Mouse (Mus musculus): ENCODE measurements around the gene Mael. TPM values are rescaled to one million over a fixed set of nuclear protein-coding genes. Genes with fewer than 3 reads are reported as not detected.

The Mael gene
- polyA plus RNA-seq, 1 experiment, result not detected

DNA sequence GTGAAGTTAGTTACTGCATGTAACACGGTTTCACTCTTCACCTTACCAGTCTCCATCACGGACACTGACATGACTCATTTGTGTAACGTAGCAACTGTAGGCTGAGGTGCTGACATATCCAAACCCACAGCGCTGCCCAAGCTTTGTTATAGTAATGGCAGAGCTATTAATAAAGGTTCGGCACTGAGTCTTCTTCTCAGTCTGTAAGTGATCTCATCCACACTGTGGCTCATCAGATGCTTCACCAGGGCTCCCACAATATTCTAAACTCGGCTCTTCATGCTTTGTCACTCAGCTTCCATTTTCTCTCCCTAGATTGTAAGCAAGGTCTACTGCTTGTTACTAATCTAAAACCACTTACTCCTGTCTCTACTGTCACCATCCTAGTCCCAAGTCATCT lies 29.2 kb downstream of the Mael start:
- Histone ChIP-seq H3K27me3 (ENCODE audit: control insufficient read depth, insufficient read depth, low read length) (no peaks in the 10 kb centered on the region), H3K4me3 (ENCODE audit: low read depth, low read length) (no peak overlapping the region), H3K36me3 (ENCODE audit: control insufficient read depth, insufficient read depth, low read length) (no peaks in the 10 kb centered on the region), H3K27ac (ENCODE audit: insufficient read depth, low read depth, low read length) (no peak overlapping the region), H3K4me1 (ENCODE audit: control insufficient read depth, insufficient read depth, insufficient read length, low read length) (no peaks in the 10 kb centered on the region)
- TF ChIP-seq CTCF (IDR thresholded peaks at IDR 0.05; ENCODE audit: extremely low read depth, insufficient read length, insufficient replicate concordance, low read depth, low read length) (no peak), POLR2A (IDR thresholded peaks at IDR 0.05; ENCODE audit: low read depth, low read length) (no peak)
- WGBS, result 81% methylated on average over 6 of the region's 6 CpGs

DNA sequence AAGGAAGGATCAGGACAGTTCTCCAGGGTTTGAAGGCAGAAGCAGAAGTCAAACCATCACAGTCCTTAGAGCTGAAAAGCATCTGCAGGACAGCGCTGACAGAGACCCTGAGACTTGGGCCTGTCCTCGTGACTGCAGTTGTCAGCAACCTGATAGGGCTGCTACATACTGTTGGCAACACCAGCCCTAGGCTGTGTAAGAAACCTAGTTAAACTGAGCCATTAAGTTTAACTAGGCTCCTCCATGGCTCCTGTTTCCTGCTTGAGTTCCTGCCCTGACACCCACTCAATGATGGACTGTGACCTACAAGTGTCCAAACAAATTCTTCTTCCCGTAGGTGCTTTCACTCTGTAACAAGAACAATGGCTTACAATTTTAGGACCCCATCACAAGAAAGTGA lies 33.4 kb downstream of the Mael start:
- no peak for TF ChIP-seq POLR2A (IDR thresholded peaks at IDR 0.05; ENCODE audit: low read depth, low read length)
- TF ChIP-seq CTCF (IDR thresholded peaks at IDR 0.05; ENCODE audit: extremely low read depth, insufficient read length, insufficient replicate concordance, low read depth, low read length), result no peak
- H3K36me3 ChIP-seq (ENCODE audit: control insufficient read depth, insufficient read depth, low read length), result no peaks in the 10 kb centered on the region
- H3K4me1 ChIP-seq (ENCODE audit: control insufficient read depth, insufficient read depth, insufficient read length, low read length), result no peaks in the 10 kb centered on the region
- no peak overlapping the region for H3K4me3 ChIP-seq (ENCODE audit: low read depth, low read length)
- 69% methylated on average over 3 of the region's 3 CpGs for WGBS
- no peaks in the 10 kb centered on the region for H3K27me3 ChIP-seq (ENCODE audit: control insufficient read depth, insufficient read depth, low read length)
- H3K27ac ChIP-seq (ENCODE audit: insufficient read depth, low read depth, low read length), result no peak overlapping the region

DNA sequence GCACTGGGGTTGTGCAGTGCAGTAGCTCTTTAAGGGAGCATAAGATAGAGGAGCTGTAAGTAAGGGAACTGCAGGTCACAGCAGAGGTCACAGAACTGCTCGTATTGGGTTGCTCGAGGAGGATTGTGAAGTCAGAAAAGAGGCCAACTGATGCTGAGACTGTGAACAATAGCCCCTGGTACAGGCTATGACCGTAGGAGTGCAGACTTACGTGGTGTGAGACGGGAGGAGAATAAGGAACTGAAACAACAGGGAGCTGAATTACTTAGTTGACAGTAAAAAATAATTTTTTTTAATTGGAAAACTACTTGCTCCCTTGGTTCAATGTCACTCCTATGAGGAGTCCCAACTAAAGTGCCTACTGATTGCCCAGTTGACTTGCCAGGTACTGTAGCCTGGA lies 34.4 kb downstream of the Mael start:
- Histone ChIP-seq H3K4me1 (ENCODE audit: control insufficient read depth, insufficient read depth, insufficient read length, low read length) (no peaks in the 10 kb centered on the region), H3K4me3 (ENCODE audit: low read depth, low read length) (no peak overlapping the region), H3K27me3 (ENCODE audit: control insufficient read depth, insufficient read depth, low read length) (no peaks in the 10 kb centered on the region), H3K27ac (ENCODE audit: insufficient read depth, low read depth, low read length) (no peak overlapping the region), H3K36me3 (ENCODE audit: control insufficient read depth, insufficient read depth, low read length) (no peaks in the 10 kb centered on the region)
- TF ChIP-seq CTCF (IDR thresholded peaks at IDR 0.05; ENCODE audit: extremely low read depth, insufficient read length, insufficient replicate concordance, low read depth, low read length) (no peak), POLR2A (IDR thresholded peaks at IDR 0.05; ENCODE audit: low read depth, low read length) (no peak)
- 56% methylated on average over 5 of the region's 5 CpGs for WGBS

DNA sequence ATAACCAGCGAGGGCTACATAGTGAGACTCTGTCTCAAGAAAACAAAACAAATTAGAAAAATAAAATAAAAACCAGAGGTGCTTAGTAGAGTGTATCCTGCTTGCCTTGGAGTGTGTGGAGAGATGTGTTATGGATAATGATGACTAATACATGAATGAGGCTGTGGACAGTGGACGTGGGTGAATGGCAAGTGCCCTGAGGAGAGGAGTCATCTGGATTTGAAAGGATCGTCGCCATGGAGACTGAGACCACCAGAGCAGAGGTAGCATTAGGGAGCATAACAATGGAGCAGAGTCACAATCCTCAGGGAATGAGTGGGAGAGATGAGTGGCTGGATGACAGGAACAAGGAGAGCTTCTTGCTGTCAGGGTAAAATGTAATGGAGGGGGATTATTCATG lies 48.7 kb downstream of the Mael start:
- H3K36me3 ChIP-seq (ENCODE audit: control insufficient read depth, insufficient read depth, low read length), result no peaks in the 10 kb centered on the region
- TF ChIP-seq CTCF (IDR thresholded peaks at IDR 0.05; ENCODE audit: extremely low read depth, insufficient read length, insufficient replicate concordance, low read depth, low read length) (no peak), POLR2A (IDR thresholded peaks at IDR 0.05; ENCODE audit: low read depth, low read length) (no peak)
- WGBS, result 85% methylated on average over 4 of the region's 4 CpGs
- no peaks in the 10 kb centered on the region for H3K4me1 ChIP-seq (ENCODE audit: control insufficient read depth, insufficient read depth, insufficient read length, low read length)
- H3K4me3 ChIP-seq (ENCODE audit: low read depth, low read length), result no peak overlapping the region
- no peaks in the 10 kb centered on the region for H3K27me3 ChIP-seq (ENCODE audit: control insufficient read depth, insufficient read depth, low read length)
- H3K27ac ChIP-seq (ENCODE audit: insufficient read depth, low read depth, low read length), result no peak overlapping the region

- H3K27me3 ChIP-seq (ENCODE audit: control insufficient read depth, insufficient read depth, low read length), result no peaks in the 10 kb centered on the region
- H3K27ac ChIP-seq (ENCODE audit: insufficient read depth, low read depth, low read length), result no peak overlapping the region
- no peaks in the 10 kb centered on the region for H3K4me1 ChIP-seq (ENCODE audit: control insufficient read depth, insufficient read depth, insufficient read length, low read length)
- H3K4me3 ChIP-seq (ENCODE audit: low read depth, low read length), result no peak overlapping the region
- WGBS, result 82% methylated on average over 5 of the region's 5 CpGs
- no peak for TF ChIP-seq POLR2A (IDR thresholded peaks at IDR 0.05; ENCODE audit: low read depth, low read length)
- TF ChIP-seq CTCF (IDR thresholded peaks at IDR 0.05; ENCODE audit: extremely low read depth, insufficient read length, insufficient replicate concordance, low read depth, low read length), result no peak
- no peaks in the 10 kb centered on the region for H3K36me3 ChIP-seq (ENCODE audit: control insufficient read depth, insufficient read depth, low read length)
These were observed 53.2 kb downstream of the Mael start for GRCm38 (mm10) chr1:166185357-166185756.

DNA sequence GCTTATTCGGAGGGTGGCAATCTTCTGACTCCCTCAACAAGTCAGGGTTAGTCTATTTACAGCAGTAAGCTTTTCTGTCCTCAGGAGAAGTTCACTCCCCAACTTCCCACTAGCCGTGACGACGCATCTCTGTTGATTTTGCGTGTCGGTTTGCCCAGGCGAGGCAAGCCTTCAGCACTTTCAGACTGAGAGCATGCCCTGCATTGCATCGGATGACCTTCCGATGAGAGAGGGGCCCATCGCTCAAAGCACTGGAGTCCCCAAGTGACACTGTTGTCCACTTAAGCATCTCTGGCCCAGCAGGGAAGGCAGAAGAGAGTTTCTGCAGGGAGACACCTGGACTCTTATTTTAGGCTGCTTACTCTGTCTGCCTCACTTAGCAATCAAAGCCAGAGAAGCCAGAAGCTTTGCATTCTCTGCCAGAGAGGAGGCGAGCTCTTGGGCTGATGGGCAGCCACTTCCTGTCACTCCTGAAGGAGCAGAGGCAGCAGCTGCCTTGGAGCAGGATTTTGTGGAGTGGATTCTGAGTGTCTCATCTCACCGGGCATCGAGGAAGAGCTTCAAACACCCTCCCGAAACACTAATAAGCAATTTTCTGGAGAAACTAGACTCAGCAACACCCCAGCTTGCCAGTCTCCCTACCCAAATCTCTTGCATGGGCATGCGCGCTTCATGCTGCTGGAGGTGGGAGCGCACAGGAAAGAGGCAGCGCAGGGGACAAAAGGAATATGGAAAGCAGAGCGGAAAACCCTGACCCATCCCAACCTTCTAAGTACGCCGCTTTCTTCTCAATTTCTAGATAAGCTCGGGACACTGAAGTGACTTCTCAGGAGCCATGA lies 53.9 kb downstream of the Mael start:
- H3K36me3 ChIP-seq (ENCODE audit: control insufficient read depth, insufficient read depth, low read length), result no peaks in the 10 kb centered on the region
- TF ChIP-seq POLR2A (IDR thresholded peaks at IDR 0.05; ENCODE audit: low read depth, low read length) (no peak), CTCF (IDR thresholded peaks at IDR 0.05; ENCODE audit: extremely low read depth, insufficient read length, insufficient replicate concordance, low read depth, low read length) (no peak)
- H3K4me3 ChIP-seq (ENCODE audit: low read depth, low read length), result no peak overlapping the region
- H3K27ac ChIP-seq (ENCODE audit: insufficient read depth, low read depth, low read length), result no peak overlapping the region
- no peaks in the 10 kb centered on the region for H3K4me1 ChIP-seq (ENCODE audit: control insufficient read depth, insufficient read depth, insufficient read length, low read length)
- H3K27me3 ChIP-seq (ENCODE audit: control insufficient read depth, insufficient read depth, low read length), result no peaks in the 10 kb centered on the region
- WGBS, result 77% methylated on average over 22 of the region's 22 CpGs

- H3K4me3 ChIP-seq (ENCODE audit: low read depth, low read length), result no peak overlapping the region
- H3K4me1 ChIP-seq (ENCODE audit: control insufficient read depth, insufficient read depth, insufficient read length, low read length), result no peaks in the 10 kb centered on the region
- no peak overlapping the region for H3K27ac ChIP-seq (ENCODE audit: insufficient read depth, low read depth, low read length)
- H3K27me3 ChIP-seq (ENCODE audit: control insufficient read depth, insufficient read depth, low read length), result no peaks in the 10 kb centered on the region
- TF ChIP-seq CTCF (IDR thresholded peaks at IDR 0.05; ENCODE audit: extremely low read depth, insufficient read length, insufficient replicate concordance, low read depth, low read length), result no peak
- TF ChIP-seq POLR2A (IDR thresholded peaks at IDR 0.05; ENCODE audit: low read depth, low read length), result no peak
- WGBS, result 57% methylated on average over 10 of the region's 10 CpGs
- no peaks in the 10 kb centered on the region for H3K36me3 ChIP-seq (ENCODE audit: control insufficient read depth, insufficient read depth, low read length)
These were observed 55.5 kb downstream of the Mael start for GRCm38 (mm10) chr1:166182952-166183627.

Data from small intestine, adult 2 months (tissue).